Mouse (Mus musculus): ENCODE measurements around the gene Pofut1.

- TF ChIP-seq CTCF (IDR thresholded peaks at IDR 0.05), result no peak
- no peak for TF ChIP-seq POLR2A (IDR thresholded peaks at IDR 0.05; ENCODE audit: insufficient read depth, low read depth, low read length)
These were observed 77.8 kb downstream of the Pofut1 start for GRCm38 (mm10) chr2:153319036-153319643.
